Mouse (Mus musculus): ENCODE results near the gene Stx18. TPM values are rescaled to one million over a fixed set of nuclear protein-coding genes. Genes with fewer than 3 reads are reported as not detected.

Stx18 gene
- polyA plus RNA-seq, 1 experiment from 2014 or later = 34.0 TPM

GRCm38 (mm10) chr5:38184688-38185285 lies 146.2 kb downstream of the Stx18 start:
- Histone ChIP-seq H3K9ac (ENCODE audit: low read length) (no peak overlapping the region), H3K4me3 (ENCODE audit: low read depth, low read length) (no peak overlapping the region), H3K9me3 (ENCODE audit: control insufficient read depth, low read length) (no peaks in the 10 kb centered on the region), H3K4me1 (replicated peaks; ENCODE audit: control insufficient read depth, insufficient read depth, low read length) (no peaks in the 10 kb centered on the region), H3K27ac (ENCODE audit: low read depth) (no peak overlapping the region), H3K4me2 (ENCODE audit: low read length) (no peak overlapping the region), H3K36me3 (ENCODE audit: control insufficient read depth, insufficient read depth, low read length) (no peaks in the 10 kb centered on the region), H3K27me3 (replicated peaks; ENCODE audit: control insufficient read depth, insufficient read depth, low read length) (no peaks in the 10 kb centered on the region)
- ATAC-seq (replicated peaks; ENCODE audit: low FRiP score, low TSS enrichment, low read depth) (no peak), DNase-seq (ENCODE audit: low spot score) (no peak)
- 83% methylated on average over 6 of the region's 6 CpGs for WGBS

DNA sequence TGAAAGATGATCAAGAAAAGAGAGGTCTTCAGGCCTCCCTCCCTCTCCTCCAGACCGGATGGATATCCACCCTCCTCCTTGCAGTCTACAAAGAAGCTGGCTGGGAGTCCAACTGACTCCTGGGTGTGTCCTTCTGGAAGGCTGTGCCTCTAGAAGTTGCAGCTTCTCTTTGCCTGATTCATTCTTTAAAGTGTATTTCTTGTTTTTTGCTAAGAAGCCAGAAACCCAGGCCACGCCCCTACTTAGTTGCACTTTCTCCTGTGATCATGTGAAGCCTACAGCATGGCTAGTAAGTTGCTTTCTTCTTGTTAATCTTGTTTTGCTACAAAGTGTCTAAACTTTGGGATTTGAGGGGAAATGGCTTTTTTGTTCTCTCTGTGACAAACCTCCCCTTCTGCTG lies 148.5 kb downstream of the Stx18 start:
- H3K9me3 ChIP-seq (ENCODE audit: control insufficient read depth, low read length) = no peaks in the 10 kb centered on the region
- H3K4me3 ChIP-seq (ENCODE audit: low read depth, low read length) = no peak overlapping the region
- H3K4me2 ChIP-seq (ENCODE audit: low read length) = no peak overlapping the region
- H3K9ac ChIP-seq (ENCODE audit: low read length) = no peak overlapping the region
- WGBS = 95% methylated on average over 2 of the region's 2 CpGs
- ATAC-seq (replicated peaks; ENCODE audit: low FRiP score, low TSS enrichment, low read depth) = no peak
- no peaks in the 10 kb centered on the region for H3K36me3 ChIP-seq (ENCODE audit: control insufficient read depth, insufficient read depth, low read length)
- no peaks in the 10 kb centered on the region for H3K4me1 ChIP-seq (replicated peaks; ENCODE audit: control insufficient read depth, insufficient read depth, low read length)
- H3K27me3 ChIP-seq (replicated peaks; ENCODE audit: control insufficient read depth, insufficient read depth, low read length) = no peaks in the 10 kb centered on the region
- DNase-seq (ENCODE audit: low spot score) = no peak
- H3K27ac ChIP-seq (ENCODE audit: low read depth) = no peak overlapping the region

Other genes with a start within 250 kb of the Stx18 start
- gene Msx1, start 214.2 kb upstream of the Stx18 start, polyA plus RNA-seq (2014; fragmentation: Nextera tagmentation; extraction: Ambion mirVana) = 2.8 and 3.1 TPM in 2 replicates
- gene Nsg1, start 121.2 kb downstream of the Stx18 start, polyA plus RNA-seq (2014; fragmentation: Nextera tagmentation; extraction: Ambion mirVana) = 16.1 and 18.0 TPM in 2 replicates
- 10.5 and 12.4 TPM in 2 replicates for gene Zbtb49, start 181.7 kb downstream of the Stx18 start, polyA plus RNA-seq (2014; fragmentation: Nextera tagmentation; extraction: Ambion mirVana)
- gene Lyar, start 181.7 kb downstream of the Stx18 start, polyA plus RNA-seq (2014; fragmentation: Nextera tagmentation; extraction: Ambion mirVana) = 100 and 111 TPM in 2 replicates
- 78.2 and 79.0 TPM in 2 replicates for gene Tmem128, start 221.4 kb downstream of the Stx18 start, polyA plus RNA-seq (2014; fragmentation: Nextera tagmentation; extraction: Ambion mirVana)
- gene Otop1, start 237.2 kb downstream of the Stx18 start, polyA plus RNA-seq (2014; fragmentation: Nextera tagmentation; extraction: Ambion mirVana) = not detected in 2 replicates

All from intestine, embryonic 14.5 days (tissue).